Mouse (Mus musculus): ENCODE data around the gene Gsn. TPM values are rescaled to one million over a fixed set of nuclear protein-coding genes. Genes with fewer than 3 reads are reported as not detected.

Gene Gsn
- polyA plus RNA-seq, 1 experiment from 2014 or later = 52.5 TPM

DNA sequence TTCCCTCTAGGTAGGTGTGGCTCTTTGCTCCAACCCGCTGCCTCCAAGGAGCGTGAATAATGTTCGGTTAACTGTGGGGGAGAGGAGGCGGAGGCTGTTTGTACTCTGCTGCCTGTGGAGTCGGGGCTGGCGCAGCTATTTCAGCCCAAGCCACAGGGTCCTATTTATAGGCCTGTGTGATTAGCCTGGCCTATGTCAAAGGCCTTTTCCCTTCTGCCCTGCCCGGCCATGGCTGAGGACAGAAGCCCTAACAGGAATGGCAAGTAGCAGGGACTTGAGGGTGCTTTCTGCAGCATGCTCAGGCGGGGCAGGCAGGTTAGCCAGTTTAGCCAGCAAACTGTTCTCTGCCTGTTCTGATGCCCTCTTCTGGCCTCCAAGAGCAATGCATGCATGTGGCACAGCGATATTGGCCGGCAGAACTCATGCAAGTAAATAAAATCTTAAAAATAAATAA is 14.4 kb downstream of the Gsn start:
- H3K9me3 ChIP-seq = no peaks in the 10 kb centered on the region
- peaks cover 81% of the 10 kb centered on the region for H3K4me1 ChIP-seq
- WGBS = 10% methylated on average over 10 of the region's 10 CpGs
- H3K27ac ChIP-seq = peak overlapping the region; percentile 71
- no peaks in the 10 kb centered on the region for H3K36me3 ChIP-seq
- H3K27me3 ChIP-seq (ENCODE audit: insufficient read depth, poor library complexity, severe bottlenecking) = no peaks in the 10 kb centered on the region; the same call in 1 of the 2 replicates
- peak; percentile 93 for DNase-seq (ENCODE audit: low spot score)
- H3K4me3 ChIP-seq = peak overlapping the region; percentile 18; the same call in 1 of the 2 replicates

DNA sequence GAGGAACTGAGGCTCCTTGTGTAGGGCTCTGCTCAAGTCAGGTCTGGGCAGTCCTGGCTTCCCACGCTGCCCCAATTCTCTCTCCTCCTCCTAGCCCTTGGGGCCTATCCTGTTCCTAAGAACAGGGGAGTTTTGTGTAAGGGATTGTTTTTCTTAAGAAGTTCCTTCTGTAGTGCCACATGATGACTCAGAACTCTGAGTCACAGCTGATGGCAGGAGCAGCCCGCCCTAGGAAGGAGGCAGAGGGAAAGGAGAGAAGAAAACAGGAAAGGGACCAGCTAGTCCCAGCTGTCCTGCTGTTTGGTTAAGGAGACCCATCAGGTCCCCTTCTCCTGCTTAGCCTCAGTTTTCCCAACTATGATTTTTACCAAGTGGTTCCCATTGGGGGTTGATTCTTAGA is 15.6 kb downstream of the Gsn start:
- no peaks in the 10 kb centered on the region for H3K36me3 ChIP-seq
- H3K27ac ChIP-seq = peak overlapping the region; percentile 47; the same call in 1 of the 2 replicates
- WGBS = 51% methylated on average over 2 of the region's 2 CpGs
- H3K4me1 ChIP-seq = peaks cover 69% of the 10 kb centered on the region
- no peak for DNase-seq (ENCODE audit: low spot score)
- H3K4me3 ChIP-seq = no peak overlapping the region
- no peaks in the 10 kb centered on the region for H3K9me3 ChIP-seq
- H3K27me3 ChIP-seq (ENCODE audit: insufficient read depth, poor library complexity, severe bottlenecking) = no peaks in the 10 kb centered on the region

DNA sequence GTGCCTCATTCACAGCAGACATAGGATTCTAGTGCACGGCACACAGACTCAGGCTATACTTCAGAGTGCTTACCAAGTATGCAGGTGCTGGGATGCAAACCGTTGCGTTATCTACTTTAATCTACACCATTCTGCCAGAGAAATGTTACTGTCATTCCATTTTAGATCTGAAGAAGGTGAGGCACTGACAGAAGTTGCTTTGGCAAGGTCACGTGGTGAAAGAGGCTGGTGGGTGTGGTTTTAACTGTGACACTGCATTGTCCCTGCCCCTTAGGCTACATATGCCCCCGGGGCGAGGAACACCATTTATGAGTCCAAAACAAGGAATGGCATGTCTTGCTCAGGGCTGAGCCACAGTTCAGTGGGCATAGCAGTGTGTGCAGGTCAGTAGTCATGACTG is 16.7 kb downstream of the Gsn start:
- 77% methylated on average over 6 of the region's 6 CpGs for WGBS
- Histone ChIP-seq H3K27ac (peak overlapping the region; percentile 72; the same call in 1 of the 2 replicates), H3K27me3 (ENCODE audit: insufficient read depth, poor library complexity, severe bottlenecking) (no peaks in the 10 kb centered on the region), H3K9me3 (no peaks in the 10 kb centered on the region), H3K4me1 (peaks cover 66% of the 10 kb centered on the region), H3K4me3 (no peak overlapping the region), H3K36me3 (no peaks in the 10 kb centered on the region)
- DNase-seq (ENCODE audit: low spot score) = no peak

DNA sequence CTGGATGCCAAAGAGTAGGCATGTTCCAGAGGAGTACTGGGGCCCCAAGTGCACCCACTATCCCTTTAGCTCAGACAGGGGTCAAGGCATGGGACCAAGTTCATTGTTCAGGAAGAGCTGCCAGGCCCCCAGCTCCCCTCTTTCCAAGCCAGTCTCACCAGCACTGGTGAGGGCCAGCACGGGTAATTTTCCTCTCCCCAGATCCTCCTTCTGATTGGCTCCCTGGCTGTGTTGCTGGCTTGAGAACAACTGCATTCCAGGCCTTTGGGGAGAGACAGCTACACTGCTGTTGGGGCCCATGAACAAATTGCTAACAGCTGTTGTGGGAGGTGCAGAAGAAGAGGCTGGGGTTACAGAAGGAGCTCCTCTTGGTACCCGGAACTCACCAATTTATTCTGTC is 17.4 kb downstream of the Gsn start:
- H3K27me3 ChIP-seq (ENCODE audit: insufficient read depth, poor library complexity, severe bottlenecking) = no peaks in the 10 kb centered on the region
- no peaks in the 10 kb centered on the region for H3K36me3 ChIP-seq
- peak overlapping the region; percentile 72; the same call in 1 of the 2 replicates for H3K27ac ChIP-seq
- WGBS = 22% methylated on average over 2 of the region's 2 CpGs
- H3K4me3 ChIP-seq = no peak overlapping the region
- DNase-seq (ENCODE audit: low spot score) = no peak
- H3K4me1 ChIP-seq = peaks cover 62% of the 10 kb centered on the region
- no peaks in the 10 kb centered on the region for H3K9me3 ChIP-seq

DNA sequence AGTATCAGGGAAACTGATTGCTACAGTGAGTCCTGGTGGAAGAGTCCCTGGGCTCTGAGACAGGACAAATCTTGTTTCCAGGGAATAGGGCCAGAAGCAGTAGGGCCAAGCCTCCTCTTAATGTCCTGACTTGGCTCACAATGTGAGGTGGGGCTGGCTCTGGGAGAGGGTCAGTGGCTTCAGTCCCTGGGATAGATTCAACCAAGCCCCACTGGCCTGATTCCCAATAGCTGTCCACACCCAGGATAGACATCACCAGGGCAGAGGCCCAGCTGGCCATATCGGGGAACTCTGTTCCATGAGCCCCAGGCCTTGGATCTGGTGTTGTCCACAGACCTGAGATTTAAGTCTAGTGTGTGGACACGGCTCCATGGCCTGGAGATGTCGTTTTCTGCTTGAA is 21.5 kb downstream of the Gsn start:
- peaks cover 34% of the 10 kb centered on the region for H3K27me3 ChIP-seq (ENCODE audit: insufficient read depth, poor library complexity, severe bottlenecking)
- peaks cover 32% of the 10 kb centered on the region for H3K4me1 ChIP-seq
- no peak overlapping the region for H3K27ac ChIP-seq
- no peak for DNase-seq (ENCODE audit: low spot score)
- no peaks in the 10 kb centered on the region for H3K36me3 ChIP-seq
- H3K9me3 ChIP-seq = no peaks in the 10 kb centered on the region
- H3K4me3 ChIP-seq = no peak overlapping the region
- WGBS = 70% methylated on average over 3 of the region's 3 CpGs

DNA sequence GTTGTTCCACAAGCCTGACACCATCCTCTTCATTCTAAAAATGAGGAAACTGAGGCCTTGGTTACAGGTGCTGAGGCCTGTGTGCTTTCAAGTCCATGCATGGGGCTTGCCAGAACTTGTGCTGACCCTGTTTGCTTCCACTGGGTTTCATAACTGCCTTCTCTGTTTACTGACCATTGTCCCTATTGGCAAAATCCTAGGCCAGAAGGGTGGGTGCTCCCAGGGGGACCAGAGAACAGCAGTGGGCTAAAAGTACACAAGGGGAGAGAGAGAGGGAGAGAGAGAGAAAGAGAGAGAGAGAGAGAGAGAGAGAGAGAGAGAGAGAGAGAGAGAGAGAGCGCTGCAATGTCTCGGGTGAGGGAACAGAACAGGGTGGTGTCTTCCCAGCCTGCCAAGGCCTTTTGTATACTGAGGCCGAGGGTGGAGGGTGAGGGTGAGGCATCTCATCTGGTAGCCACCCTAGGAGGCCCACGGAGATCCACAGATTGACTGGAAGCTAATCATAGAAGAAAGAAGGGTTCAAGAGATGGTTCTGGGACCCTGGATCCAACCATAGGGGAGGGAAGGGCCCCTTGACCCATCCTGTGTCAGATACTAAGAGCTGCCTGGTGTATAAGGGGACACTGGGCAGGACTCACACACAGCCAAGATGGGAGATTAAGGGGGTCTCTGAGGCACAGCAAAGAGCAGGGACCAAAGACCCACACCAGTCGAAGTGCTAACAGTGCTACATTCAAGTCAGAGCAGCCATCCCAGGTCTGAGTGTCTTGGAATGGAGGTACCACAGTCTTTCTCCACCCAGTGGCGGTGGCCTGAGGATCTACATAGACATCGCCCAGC is 22.4 kb downstream of the Gsn start:
- Histone ChIP-seq H3K4me3 (no peak overlapping the region), H3K4me1 (peaks cover 28% of the 10 kb centered on the region), H3K9me3 (no peaks in the 10 kb centered on the region), H3K36me3 (no peaks in the 10 kb centered on the region), H3K27me3 (ENCODE audit: insufficient read depth, poor library complexity, severe bottlenecking) (peaks cover 43% of the 10 kb centered on the region), H3K27ac (no peak overlapping the region)
- no peak for DNase-seq (ENCODE audit: low spot score)
- 78% methylated on average over 7 of the region's 7 CpGs for WGBS

DNA sequence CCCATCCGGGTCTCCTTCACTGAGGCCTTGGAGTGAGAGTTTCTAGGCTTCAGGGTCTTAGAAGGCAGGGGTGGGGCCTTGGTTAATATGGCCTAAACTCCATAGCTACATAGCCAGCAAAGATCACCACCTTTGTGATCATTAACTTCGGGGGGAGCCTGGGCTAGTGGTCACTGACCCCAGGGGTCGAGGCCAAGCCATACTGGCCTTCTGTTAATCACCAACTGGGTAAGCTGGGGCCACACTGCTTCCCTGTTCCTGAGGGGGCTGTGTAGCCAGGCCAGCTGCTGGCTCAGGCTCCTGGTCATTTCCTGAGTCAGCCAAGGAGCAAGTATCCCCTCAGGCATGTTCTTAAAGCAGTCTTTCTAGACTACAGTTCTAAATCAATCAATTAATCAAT is 23.8 kb downstream of the Gsn start:
- Histone ChIP-seq H3K27me3 (ENCODE audit: insufficient read depth, poor library complexity, severe bottlenecking) (peaks cover 56% of the 10 kb centered on the region), H3K9me3 (no peaks in the 10 kb centered on the region), H3K4me3 (no peak overlapping the region), H3K27ac (no peak overlapping the region), H3K36me3 (no peaks in the 10 kb centered on the region), H3K4me1 (peaks cover 24% of the 10 kb centered on the region)
- DNase-seq (ENCODE audit: low spot score) = no peak
- 65% methylated on average over 3 of the region's 3 CpGs for WGBS

DNA sequence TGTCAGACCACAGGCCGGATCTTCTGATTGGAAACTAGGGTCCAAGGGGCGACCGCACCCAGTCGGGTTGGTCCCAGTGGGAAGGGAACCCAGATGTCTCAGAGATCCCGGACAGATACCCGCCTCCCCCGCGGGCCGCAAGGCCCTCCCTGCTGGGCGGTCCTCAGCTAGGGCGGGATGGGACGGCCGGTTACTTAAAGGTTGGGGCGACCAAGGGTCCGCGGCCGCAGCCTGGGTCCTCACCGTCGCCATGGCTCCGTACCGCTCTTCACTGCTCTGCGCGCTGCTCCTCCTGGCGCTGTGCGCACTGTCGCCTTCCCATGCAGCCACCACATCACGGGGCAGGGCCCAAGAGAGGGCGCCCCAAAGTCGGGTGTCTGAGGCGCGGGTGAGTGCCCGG is 26.0 kb downstream of the Gsn start:
- H3K27me3 ChIP-seq (ENCODE audit: insufficient read depth, poor library complexity, severe bottlenecking) = peaks cover 56% of the 10 kb centered on the region
- DNase-seq (ENCODE audit: low spot score) = no peak
- no peaks in the 10 kb centered on the region for H3K9me3 ChIP-seq
- peak overlapping the region; percentile 44; the same call in 1 of the 2 replicates for H3K27ac ChIP-seq
- peak overlapping the region; percentile 54 for H3K4me3 ChIP-seq
- H3K4me1 ChIP-seq = peaks cover 29% of the 10 kb centered on the region
- no peaks in the 10 kb centered on the region; the same call in 1 of the 2 replicates for H3K36me3 ChIP-seq
- WGBS = 2% methylated on average over 32 of the region's 32 CpGs

DNA sequence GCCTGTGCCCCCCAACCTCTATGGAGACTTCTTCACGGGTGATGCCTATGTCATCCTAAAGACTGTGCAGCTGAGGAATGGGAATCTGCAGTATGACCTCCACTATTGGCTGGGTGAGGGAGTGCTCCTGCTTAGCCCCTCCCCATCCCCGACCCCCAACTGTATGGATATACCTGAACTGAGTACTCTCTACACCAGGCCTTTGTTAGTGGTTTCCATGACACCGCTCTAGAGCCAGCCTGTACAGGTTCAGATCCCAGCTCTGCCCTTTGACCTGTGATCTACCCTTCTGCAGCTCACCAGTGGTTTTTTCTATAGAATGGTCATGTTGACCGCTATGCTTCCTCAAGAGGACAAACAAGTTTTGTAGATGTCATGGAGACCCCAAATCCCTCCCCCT is 27.8 kb downstream of the Gsn start:
- H3K4me3 ChIP-seq = no peak overlapping the region
- no peaks in the 10 kb centered on the region; the same call in 1 of the 2 replicates for H3K36me3 ChIP-seq
- no peaks in the 10 kb centered on the region for H3K9me3 ChIP-seq
- DNase-seq (ENCODE audit: low spot score) = no peak
- H3K27ac ChIP-seq = no peak overlapping the region
- 81% methylated on average over 4 of the region's 4 CpGs for WGBS
- peaks cover 26% of the 10 kb centered on the region for H3K4me1 ChIP-seq
- peaks cover 56% of the 10 kb centered on the region for H3K27me3 ChIP-seq (ENCODE audit: insufficient read depth, poor library complexity, severe bottlenecking)

DNA sequence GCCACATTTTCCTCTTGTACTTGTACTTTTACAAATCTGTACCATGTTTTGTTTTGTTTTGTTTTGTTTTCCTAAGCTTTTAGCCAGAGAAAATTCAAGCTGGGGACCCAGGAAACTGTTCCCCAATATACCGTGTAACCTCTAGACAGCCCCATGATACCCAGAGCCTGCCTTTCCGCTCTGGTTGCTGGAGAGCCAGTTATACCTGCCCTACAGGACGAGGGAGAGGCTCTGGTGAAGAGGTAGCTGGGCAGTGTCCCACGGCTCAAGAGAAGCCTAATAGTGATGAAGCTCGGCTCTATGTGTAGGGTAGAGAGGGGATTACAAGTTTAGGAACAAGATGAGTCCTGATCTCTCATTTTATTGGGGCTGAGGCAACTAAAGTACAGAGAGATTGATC is 29.0 kb downstream of the Gsn start:
- peaks cover 46% of the 10 kb centered on the region for H3K27me3 ChIP-seq (ENCODE audit: insufficient read depth, poor library complexity, severe bottlenecking)
- H3K4me1 ChIP-seq = peaks cover 26% of the 10 kb centered on the region
- no peak overlapping the region for H3K4me3 ChIP-seq
- DNase-seq (ENCODE audit: low spot score) = no peak
- no peaks in the 10 kb centered on the region for H3K9me3 ChIP-seq
- no peak overlapping the region for H3K27ac ChIP-seq
- H3K36me3 ChIP-seq = no peaks in the 10 kb centered on the region; the same call in 1 of the 2 replicates
- WGBS = 75% methylated on average over 5 of the region's 5 CpGs

DNA sequence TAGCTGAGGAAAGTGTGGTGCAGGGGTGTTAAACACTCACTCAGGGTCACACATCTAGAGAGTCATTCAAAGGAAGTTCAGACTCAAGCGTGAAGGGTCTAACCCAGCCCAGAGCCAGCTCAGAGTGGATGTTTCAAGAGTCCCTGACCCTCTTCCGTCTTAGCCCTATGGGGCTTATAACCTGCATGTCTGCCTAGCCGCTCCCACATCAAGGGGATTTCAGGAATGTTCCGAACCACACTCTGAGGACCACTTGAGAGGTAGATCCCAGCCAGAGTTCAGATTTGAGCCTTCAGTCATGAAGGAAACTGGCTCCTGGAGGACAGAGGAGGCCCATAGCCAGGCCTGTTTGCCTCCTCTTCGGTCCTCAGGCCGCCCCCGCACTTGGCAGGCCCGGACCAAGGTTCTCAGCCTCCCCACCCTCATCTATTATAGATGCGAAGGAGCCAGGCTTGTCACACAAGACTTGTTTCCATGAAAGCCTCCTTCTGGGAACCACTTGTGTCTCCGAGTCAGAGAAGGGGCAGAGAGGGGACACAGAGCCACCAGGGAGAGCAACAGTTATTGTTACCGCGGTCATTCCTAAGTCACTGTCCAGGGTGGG is 30.9 kb downstream of the Gsn start:
- H3K27me3 ChIP-seq (ENCODE audit: insufficient read depth, poor library complexity, severe bottlenecking) = peaks cover 28% of the 10 kb centered on the region
- WGBS = 79% methylated on average over 12 of the region's 12 CpGs
- no peaks in the 10 kb centered on the region for H3K9me3 ChIP-seq
- DNase-seq (ENCODE audit: low spot score) = no peak
- no peak overlapping the region for H3K4me3 ChIP-seq
- H3K4me1 ChIP-seq = peaks cover 26% of the 10 kb centered on the region
- H3K27ac ChIP-seq = no peak overlapping the region
- peaks cover 7% of the 10 kb centered on the region; the same call in 1 of the 2 replicates for H3K36me3 ChIP-seq

DNA sequence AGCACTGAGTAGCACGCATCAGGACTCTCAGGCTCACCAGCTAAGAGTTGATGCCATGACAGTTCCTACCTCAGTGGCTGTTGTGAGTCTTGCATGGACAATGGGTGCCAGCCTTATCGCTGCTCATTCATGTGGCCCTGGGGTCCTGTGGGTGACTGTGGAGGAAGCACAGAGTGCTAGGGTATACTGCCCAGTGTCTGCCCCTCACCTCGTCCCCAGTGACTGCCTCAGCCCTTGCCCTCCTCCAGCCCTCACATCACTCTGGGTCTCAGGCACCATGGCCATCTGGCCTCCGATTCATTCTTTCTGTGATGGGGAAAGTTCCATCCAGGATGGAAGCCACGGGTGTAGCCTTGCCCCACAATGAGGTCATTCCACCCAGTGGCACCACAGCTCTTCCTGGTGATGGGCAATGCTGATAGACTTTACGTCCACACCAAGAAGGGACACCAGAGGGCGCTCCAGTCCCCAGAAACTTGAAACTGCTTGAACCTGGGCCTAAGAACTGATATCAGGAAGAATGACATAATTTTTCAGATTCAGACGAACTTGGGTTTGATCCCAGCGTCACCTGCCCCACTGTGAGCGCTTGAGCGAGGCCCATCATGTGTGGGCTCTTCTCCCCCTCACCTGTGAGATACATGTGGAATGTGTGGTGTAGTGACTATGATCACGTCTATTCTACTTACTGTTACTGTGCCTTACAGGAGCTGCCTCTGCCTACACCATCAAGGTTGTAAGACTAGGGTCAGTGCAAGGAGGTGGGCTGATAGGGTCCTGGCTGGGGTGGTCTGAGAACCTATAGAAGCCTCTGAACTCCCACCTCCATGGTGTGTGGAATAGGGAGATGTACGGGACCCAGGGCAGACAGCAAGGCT is 32.8 kb downstream of the Gsn start:
- Histone ChIP-seq H3K4me1 (peaks cover 28% of the 10 kb centered on the region), H3K27ac (no peak overlapping the region), H3K4me3 (no peak overlapping the region), H3K27me3 (ENCODE audit: insufficient read depth, poor library complexity, severe bottlenecking) (peaks cover 9% of the 10 kb centered on the region), H3K9me3 (no peaks in the 10 kb centered on the region), H3K36me3 (peaks cover 7% of the 10 kb centered on the region; the same call in 1 of the 2 replicates)
- 36% methylated on average over 13 of the region's 13 CpGs for WGBS
- no peak for DNase-seq (ENCODE audit: low spot score)
